Mouse (Mus musculus): Measurements from ENCODE around the gene Faf1. TPM values are rescaled to one million over a fixed set of nuclear protein-coding genes. Genes with fewer than 3 reads are reported as not detected.

The Faf1 gene
- polyA plus RNA-seq, 1 experiment from 2014 or later, result 46.1 TPM

GRCm38 (mm10) chr4:109985424-109986172 lies 309.2 kb downstream of the Faf1 start:
- H3K36me3 ChIP-seq, result no peaks in the 10 kb centered on the region
- H3K4me1 ChIP-seq, result peaks cover 17% of the 10 kb centered on the region
- H3K4me3 ChIP-seq, result no peak overlapping the region
- H3K27me3 ChIP-seq (replicated peaks), result peaks cover 95% of the 10 kb centered on the region
- H3K27ac ChIP-seq, result no peak overlapping the region
- 1% methylated on average over 16 of the region's 16 CpGs for WGBS
- no peak overlapping the region for H3K4me2 ChIP-seq (replicated peaks)
- ATAC-seq (ENCODE audit: low FRiP score, low read depth), result no peak
- no peak overlapping the region for H3K9ac ChIP-seq
- no peaks in the 10 kb centered on the region for H3K9me3 ChIP-seq

DNA sequence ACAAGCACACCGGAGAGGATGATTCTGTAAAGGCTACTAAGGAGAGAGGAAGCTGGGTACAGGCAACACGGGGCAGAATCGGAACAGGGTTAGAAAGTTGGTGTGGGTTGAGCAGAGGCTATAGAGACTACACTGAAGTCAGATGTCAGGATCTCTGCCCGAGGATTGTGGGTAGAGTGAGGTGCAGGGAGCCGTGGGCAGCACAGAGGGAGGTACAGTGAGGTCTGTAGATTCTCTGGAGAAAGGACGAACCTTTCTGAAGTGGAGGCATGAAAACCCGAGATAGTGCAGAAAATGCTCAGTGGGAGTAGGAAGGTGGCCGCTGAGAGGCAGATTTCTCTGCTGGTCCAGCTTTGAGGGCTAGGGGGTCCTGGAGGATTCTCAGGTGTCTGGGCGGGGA lies 309.9 kb downstream of the Faf1 start:
- no peak overlapping the region for H3K9ac ChIP-seq
- no peak overlapping the region for H3K4me2 ChIP-seq (replicated peaks)
- ATAC-seq (ENCODE audit: low FRiP score, low read depth), result no peak
- H3K27ac ChIP-seq, result no peak overlapping the region
- 2% methylated on average over 9 of the region's 9 CpGs for WGBS
- H3K4me3 ChIP-seq, result no peak overlapping the region
- no peaks in the 10 kb centered on the region for H3K9me3 ChIP-seq
- H3K4me1 ChIP-seq, result peaks cover 17% of the 10 kb centered on the region
- H3K27me3 ChIP-seq (replicated peaks), result peaks cover 93% of the 10 kb centered on the region
- no peaks in the 10 kb centered on the region for H3K36me3 ChIP-seq

DNA sequence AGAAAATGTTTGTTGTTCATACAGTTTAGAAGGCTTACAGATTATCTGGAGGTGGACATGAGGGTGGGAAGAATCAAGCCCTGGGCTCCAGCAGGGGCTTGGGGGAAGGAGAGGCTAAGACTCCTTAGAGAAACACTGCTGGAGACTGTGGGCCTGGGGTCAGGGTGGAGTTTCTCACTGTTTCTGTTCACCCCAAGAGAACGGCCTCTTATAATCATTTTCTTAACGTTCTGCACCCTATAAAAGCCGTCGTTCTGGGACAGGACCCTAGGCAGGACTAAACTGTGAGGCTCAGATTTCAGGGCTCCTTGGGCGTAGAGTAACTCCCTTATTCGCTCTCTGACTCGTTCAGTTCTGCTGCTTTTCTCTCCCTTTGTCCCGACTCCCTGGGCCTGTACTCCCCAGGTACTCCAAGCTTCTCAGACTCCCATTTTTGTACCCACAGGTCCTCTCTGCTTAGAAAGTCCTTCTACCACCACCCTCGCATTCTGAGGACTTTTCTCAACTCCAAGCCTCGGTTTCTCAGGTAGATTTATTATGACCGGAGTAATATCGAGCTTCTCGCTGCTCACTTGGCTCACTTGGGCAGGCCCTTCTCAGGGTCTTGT lies 310.5 kb downstream of the Faf1 start:
- Histone ChIP-seq H3K9ac (no peak overlapping the region), H3K4me2 (replicated peaks) (no peak overlapping the region)

DNA sequence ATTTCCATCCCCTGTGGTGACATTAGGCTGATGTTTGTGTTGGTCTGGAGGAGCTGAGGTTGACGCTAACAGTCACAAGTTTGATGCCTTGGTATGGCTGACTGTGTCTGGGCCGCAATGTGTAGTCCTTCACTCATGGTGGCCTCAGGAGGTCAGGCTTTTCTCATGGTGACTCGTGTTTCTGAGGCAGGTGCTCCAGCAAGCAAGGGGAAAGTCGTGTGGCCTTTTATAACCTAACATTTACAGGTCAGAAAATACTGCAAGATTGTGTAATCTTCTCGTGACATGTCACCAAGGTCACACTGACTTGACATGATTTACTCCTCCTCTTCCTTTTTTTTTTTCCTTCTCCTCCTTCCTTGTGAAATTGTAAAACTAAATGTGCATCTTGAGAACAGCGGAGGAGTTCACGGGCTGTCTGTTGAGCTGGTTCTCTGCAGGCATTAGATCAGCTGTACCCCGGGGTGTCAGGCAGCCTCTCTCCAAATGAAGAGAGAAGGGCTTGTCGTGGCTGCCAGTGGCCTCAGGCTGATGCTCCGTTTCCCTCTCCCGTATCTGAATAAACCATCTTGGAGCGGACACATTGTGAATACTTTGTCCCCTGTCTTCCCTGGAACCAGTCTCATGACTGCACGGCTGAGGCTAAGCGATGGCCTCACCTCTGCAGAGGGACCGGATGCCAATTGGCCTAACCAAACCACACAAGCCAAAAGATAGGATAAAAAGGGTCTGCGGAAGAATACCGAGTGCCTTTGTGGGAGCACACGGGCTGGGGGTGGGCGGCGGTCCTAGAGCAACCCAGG lies 311.4 kb downstream of the Faf1 start:
- no peaks in the 10 kb centered on the region for H3K36me3 ChIP-seq
- H3K4me3 ChIP-seq, result no peak overlapping the region
- ATAC-seq (ENCODE audit: low FRiP score, low read depth), result no peak
- no peaks in the 10 kb centered on the region for H3K9me3 ChIP-seq
- WGBS, result under 1% methylated on average over 20 of the region's 20 CpGs
- no peak overlapping the region for H3K27ac ChIP-seq
- H3K4me1 ChIP-seq, result peaks cover 5% of the 10 kb centered on the region
- no peak overlapping the region for H3K4me2 ChIP-seq (replicated peaks)
- H3K9ac ChIP-seq, result no peak overlapping the region
- H3K27me3 ChIP-seq (replicated peaks), result peaks cover 85% of the 10 kb centered on the region

More for the DNA sequence above, 310.5 kb downstream of the Faf1 start:
- no peak for ATAC-seq (ENCODE audit: low FRiP score, low read depth)
- Histone ChIP-seq H3K27ac (no peak overlapping the region), H3K27me3 (replicated peaks) (peaks cover 90% of the 10 kb centered on the region), H3K36me3 (no peaks in the 10 kb centered on the region), H3K9me3 (no peaks in the 10 kb centered on the region), H3K4me1 (peaks cover 14% of the 10 kb centered on the region), H3K4me3 (no peak overlapping the region)
- 3% methylated on average over 13 of the region's 13 CpGs for WGBS

DNA sequence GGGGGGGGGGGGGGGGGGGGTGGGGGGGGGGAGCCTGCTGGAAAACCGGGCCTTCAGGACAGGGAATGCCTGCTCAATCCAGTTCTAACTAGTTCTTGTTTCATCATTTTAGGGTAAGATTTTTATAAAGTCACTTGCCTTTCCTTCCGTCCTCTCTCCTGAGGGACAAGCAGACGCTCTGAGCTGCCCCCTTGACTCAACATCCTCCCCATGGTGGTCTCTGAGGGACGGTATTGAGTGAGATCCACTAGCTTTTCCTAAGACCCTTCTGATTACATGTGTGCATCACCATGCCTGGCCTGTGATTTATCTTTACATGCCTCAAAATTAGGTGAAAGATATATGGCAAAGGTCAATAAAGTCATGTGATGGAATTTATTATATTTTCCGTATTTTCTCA lies 312.0 kb downstream of the Faf1 start:
- Histone ChIP-seq H3K4me3 (no peak overlapping the region), H3K4me1 (peaks cover 4% of the 10 kb centered on the region; the same call in 1 of the 2 replicates), H3K27me3 (replicated peaks) (peaks cover 83% of the 10 kb centered on the region), H3K4me2 (replicated peaks) (no peak overlapping the region), H3K9ac (no peak overlapping the region), H3K36me3 (no peaks in the 10 kb centered on the region), H3K27ac (no peak overlapping the region), H3K9me3 (no peaks in the 10 kb centered on the region)
- no peak for ATAC-seq (ENCODE audit: low FRiP score, low read depth)
- WGBS, result 7% methylated on average over 5 of the region's 5 CpGs

DNA sequence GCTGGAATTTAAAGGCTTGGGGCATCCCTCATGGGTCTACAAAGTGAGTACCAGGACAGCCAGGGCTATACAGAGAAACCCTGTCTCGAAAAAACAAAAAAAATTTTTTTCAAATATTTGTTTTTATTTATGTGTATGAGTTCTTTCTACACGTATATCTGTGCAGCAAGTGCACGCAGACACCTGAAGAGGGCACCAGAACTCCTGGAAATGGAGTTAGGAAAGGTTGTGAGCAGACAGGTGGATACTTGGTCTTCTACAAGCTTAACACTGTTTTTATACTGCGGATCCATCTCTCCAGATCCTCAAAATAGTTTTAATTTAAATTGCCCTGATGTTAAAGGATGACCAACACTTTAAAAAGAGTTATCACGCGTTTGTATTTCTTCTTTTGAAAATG lies 312.8 kb downstream of the Faf1 start:
- Histone ChIP-seq H3K4me2 (replicated peaks) (no peak overlapping the region), H3K36me3 (no peaks in the 10 kb centered on the region), H3K4me1 (no peaks in the 10 kb centered on the region), H3K27ac (no peak overlapping the region), H3K4me3 (no peak overlapping the region), H3K9ac (no peak overlapping the region), H3K9me3 (no peaks in the 10 kb centered on the region), H3K27me3 (replicated peaks) (peaks cover 78% of the 10 kb centered on the region)
- WGBS, result 31% methylated on average over 6 of the region's 6 CpGs
- no peak for ATAC-seq (ENCODE audit: low FRiP score, low read depth)

DNA sequence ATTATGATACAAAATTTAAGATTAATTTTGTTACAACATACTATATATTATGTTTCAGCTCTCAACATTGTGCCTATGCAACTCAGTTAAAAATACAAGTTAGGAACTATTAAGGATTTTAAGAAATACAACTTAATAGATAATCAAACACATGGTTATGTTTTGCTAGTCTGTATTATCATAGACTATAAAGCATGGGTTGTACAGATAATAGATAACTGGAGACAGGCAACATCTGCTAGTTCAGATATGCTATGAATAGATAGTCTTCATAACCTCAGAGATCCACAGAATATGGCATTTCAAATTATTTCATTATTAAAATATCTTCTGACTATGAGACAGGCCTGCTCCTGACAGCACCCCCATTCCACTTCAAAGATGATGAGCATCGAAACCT lies 329.7 kb downstream of the Faf1 start:
- Histone ChIP-seq H3K9ac (no peak overlapping the region), H3K27me3 (replicated peaks) (no peaks in the 10 kb centered on the region), H3K27ac (no peak overlapping the region), H3K36me3 (no peaks in the 10 kb centered on the region), H3K9me3 (no peaks in the 10 kb centered on the region), H3K4me1 (no peaks in the 10 kb centered on the region), H3K4me3 (no peak overlapping the region), H3K4me2 (replicated peaks) (no peak overlapping the region)
- WGBS, result 92% methylated on average over 1 of the region's 1 CpGs
- no peak for ATAC-seq (ENCODE audit: low FRiP score, low read depth)

Other genes with a start within 250 kb of the Faf1 start
- gene Rnf11, start 191.9 kb upstream of the Faf1 start, polyA plus RNA-seq (2016; fragmentation: Nextera tagmentation; extraction: Ambion mirVana), result 65.1 and 71.0 TPM in 2 replicates
- gene 4930522H14Rik, start 145.3 kb upstream of the Faf1 start, polyA plus RNA-seq (2016; fragmentation: Nextera tagmentation; extraction: Ambion mirVana), result not detected in 2 replicates
- 6.8 and 7.5 TPM in 2 replicates for gene Cdkn2c, start 9.4 kb upstream of the Faf1 start, polyA plus RNA-seq (2016; fragmentation: Nextera tagmentation; extraction: Ambion mirVana)

Data from neural tube, embryonic 12.5 days (tissue).